Mouse (Mus musculus) limb, embryonic 11.5 days (tissue): ENCODE measurements around the gene Neurl4. TPM values are rescaled to one million over a fixed set of nuclear protein-coding genes. Genes with fewer than 3 reads are reported as not detected.
"Not testable (repeated sequence)": the region's sequence is repeated elsewhere in the genome, so short reads cannot be mapped to it uniquely, and the experiment has no call there.

Source experiments
- ATAC-seq: fragments of 200-750 bp; cut with Nextera tagmentation; 2 replicates; pipeline ENCODE4 v1.8.0; 2017; ENCODE audit warnings: low read depth; ENCODE audit not compliant: insufficient number of reproducible peaks, low FRiP score, low TSS enrichment
- DNase-seq: peaks from one replicate; pipeline ENCODE4 v3.0.0-alpha.2; 2015; ENCODE audit warnings: low spot score
- H3K27ac ChIP-seq: fragments of 300-500 bp; sonication (generic); replicated peaks from 2 replicates; pipeline ENCODE4 v1.5.1; 2014; ENCODE audit warnings: low read depth, mild to moderate bottlenecking, low read length
- H3K27me3 ChIP-seq: fragments of 300-500 bp; sonication (generic); 2 replicates; pipeline ENCODE4 v1.6.1; 2014; ENCODE audit warnings: mild to moderate bottlenecking, low read length, mixed read lengths; ENCODE audit not compliant: control insufficient read depth, insufficient read depth
- H3K36me3 ChIP-seq: fragments of 300-500 bp; sonication (generic); 2 replicates; pipeline ENCODE4 v1.6.1; 2014; ENCODE audit warnings: mild to moderate bottlenecking, low read length, moderate library complexity, mixed read lengths; ENCODE audit not compliant: control insufficient read depth, insufficient read depth
- H3K4me1 ChIP-seq: fragments of 300-500 bp; sonication (generic); 2 replicates; pipeline ENCODE4 v1.6.1; 2014; ENCODE audit warnings: low read length, mixed read lengths; ENCODE audit not compliant: control insufficient read depth, insufficient read depth
- H3K4me2 ChIP-seq: fragments of 300-500 bp; sonication (generic); 2 replicates; pipeline ENCODE4 v1.6.1; 2014; ENCODE audit warnings: low read depth, mild to moderate bottlenecking, moderate library complexity; ENCODE audit not compliant: severe bottlenecking
- H3K4me3 ChIP-seq: fragments of 300-500 bp; sonication (generic); 2 replicates; pipeline ENCODE4 v1.5.1; 2014; ENCODE audit warnings: low read depth, low read length
- H3K9ac ChIP-seq: fragments of 300-500 bp; sonication (generic); 2 replicates; pipeline ENCODE4 v1.6.1; 2014; ENCODE audit warnings: mild to moderate bottlenecking, low read length
- H3K9me3 ChIP-seq: fragments of 300-500 bp; sonication (generic); 2 replicates; pipeline ENCODE4 v1.6.1; 2016; ENCODE audit warnings: low read length; ENCODE audit not compliant: control insufficient read depth
- WGBS: fragments of 180-500 bp; shearing (Covaris S2); extraction: QIAGEN DNeasy Blood & Tissue Kit; methylation state at CpG from one replicate; pipeline ENCODE4 v1.1.7; 2014; 5-methylcytosine and 5-hydroxymethylcytosine counted together
- microRNA-seq: library from miRNA; unstranded; fragments of <30 nt; microRNA quantifications from one replicate; pipeline ENCODE4, GENCODE M21; 2016
- polyA plus RNA-seq: library from polyadenylated mRNA; unstranded; fragments of >200 nt; fragmentation: Nextera tagmentation; extraction: Ambion mirVana; gene quantifications from 2 replicates; pipeline ENCODE4 v1.2.1, GENCODE M21; 2014

The Neurl4 gene
- polyA plus RNA-seq, 1 experiment from 2014 or later, result 15.5 TPM

DNA sequence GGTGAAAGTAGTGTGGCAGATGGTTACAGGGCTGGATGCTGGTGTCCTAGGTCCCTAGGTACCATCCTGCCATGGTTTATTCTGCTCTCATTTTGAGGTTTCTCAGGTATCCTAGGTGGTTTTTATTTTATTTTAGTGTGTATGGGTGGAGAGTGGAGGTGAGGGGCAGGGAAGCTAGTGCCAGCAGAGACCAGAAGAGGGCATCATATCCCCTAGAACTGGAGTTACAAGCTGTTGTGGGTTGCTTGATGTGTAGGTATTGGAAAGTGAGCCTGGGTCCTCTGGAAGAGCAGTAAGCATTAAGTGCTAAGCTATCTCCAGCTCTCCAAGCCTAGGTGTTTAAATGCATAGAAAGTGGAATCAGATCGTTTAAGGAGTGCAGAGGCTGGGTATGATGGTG, 51.4 kb downstream of the Neurl4 start:
- DNase-seq (no peak), ATAC-seq (no peak)
- no peaks in the 10 kb centered on the region for H3K27me3 ChIP-seq

DNA sequence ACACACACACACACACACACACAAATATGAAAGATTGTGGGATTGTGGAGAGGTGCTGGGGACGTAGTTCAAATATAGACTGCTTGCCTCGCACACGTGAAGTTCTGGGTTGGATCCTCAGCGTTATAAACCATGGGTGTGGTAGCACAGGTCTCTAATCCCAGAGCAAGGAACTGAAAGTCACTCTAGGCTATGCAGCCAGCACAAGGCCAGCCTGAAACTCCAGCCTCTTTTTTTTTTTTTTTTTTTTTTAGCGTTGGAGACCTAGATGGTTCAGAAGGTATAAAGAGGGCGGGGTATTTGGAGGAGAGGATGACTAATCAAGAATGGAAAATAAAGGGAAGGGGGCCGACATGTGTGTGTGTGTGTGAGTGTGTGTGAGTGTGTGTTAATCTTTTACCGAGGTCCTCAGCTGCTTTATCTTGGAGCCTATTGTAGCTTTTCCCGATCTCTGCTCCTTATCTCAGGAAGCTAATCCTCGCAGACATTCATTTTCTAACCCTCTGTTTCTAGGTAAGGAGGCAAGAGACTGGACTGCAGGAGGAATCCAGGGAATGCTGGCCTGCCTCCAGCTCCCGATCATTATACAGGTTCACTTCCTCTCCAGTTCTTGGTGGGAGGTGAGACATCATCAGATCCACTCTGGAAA, 52.5 kb downstream of the Neurl4 start:
- 78% methylated on average over 11 of the region's 11 CpGs for WGBS

More for the DNA sequence above, 51.4 kb downstream of the Neurl4 start:
- Histone ChIP-seq H3K9me3 (no peaks in the 10 kb centered on the region), H3K9ac (no peak overlapping the region), H3K36me3 (no peaks in the 10 kb centered on the region), H3K4me3 (no peak overlapping the region), H3K4me2 (no peak overlapping the region), H3K27ac (no peak overlapping the region), H3K4me1 (peaks cover 3% of the 10 kb centered on the region; the same call in 1 of the 2 replicates)
- 63% methylated on average over 1 of the region's 1 CpGs for WGBS

DNA sequence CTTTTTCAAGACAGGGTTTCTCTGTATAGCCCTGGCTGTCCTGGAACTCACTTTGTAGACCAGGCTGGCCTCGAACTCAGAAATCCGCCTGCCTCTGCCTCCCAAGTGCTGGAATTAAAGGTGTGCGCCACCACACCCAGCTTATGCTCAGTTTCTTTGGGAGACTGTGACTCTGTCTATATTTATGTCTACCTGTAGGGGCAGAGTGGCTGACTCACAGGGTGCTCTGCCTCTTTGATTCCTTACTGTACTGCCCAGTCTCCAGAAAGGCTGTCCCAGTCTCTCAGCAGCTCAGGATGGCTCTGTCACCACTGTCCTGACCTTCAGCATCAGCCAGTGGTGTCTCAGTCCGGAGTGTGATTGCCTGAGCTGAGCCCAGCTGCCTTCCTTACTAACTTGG, 54.7 kb downstream of the Neurl4 start:
- DNase-seq, H3K27me3 ChIP-seq, H3K4me3 ChIP-seq, H3K4me1 ChIP-seq, H3K36me3 ChIP-seq, H3K27ac ChIP-seq, ATAC-seq, H3K4me2 ChIP-seq, H3K9ac ChIP-seq, H3K9me3 ChIP-seq: not testable (repeated sequence)
- WGBS, result 77% methylated on average over 3 of the region's 4 CpGs

More for the DNA sequence above, 52.5 kb downstream of the Neurl4 start:
- Histone ChIP-seq H3K4me3 (no peak overlapping the region), H3K27me3 (no peaks in the 10 kb centered on the region), H3K4me2 (no peak overlapping the region), H3K9me3 (no peaks in the 10 kb centered on the region), H3K9ac (no peak overlapping the region), H3K36me3 (no peaks in the 10 kb centered on the region), H3K4me1 (no peaks in the 10 kb centered on the region), H3K27ac (no peak overlapping the region)
- DNase-seq, result no peak
- ATAC-seq, result no peak

DNA sequence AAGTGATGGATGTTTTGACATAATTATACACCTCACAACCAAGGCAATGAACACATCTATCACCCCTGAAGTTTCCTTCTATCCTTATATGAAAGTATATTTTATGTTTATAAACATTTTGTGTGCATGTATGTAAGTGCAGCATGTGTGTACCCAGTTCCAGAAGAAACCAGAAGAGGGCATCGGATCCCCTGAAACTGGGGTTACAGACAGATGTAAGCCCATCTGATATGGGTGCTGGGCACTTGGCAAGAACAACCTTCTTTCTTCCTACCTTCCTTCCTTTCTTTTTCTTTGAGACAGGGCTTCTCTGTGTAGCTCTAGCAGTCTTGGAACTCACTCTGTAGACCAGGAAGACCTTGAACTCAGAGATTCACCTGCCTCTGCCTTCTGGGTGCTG, 55.3 kb downstream of the Neurl4 start:
- Histone ChIP-seq H3K9ac (no peak overlapping the region), H3K27me3 (no peaks in the 10 kb centered on the region), H3K27ac (no peak overlapping the region), H3K4me3 (no peak overlapping the region), H3K9me3 (no peaks in the 10 kb centered on the region), H3K4me2 (no peak overlapping the region), H3K36me3 (no peaks in the 10 kb centered on the region), H3K4me1 (no peaks in the 10 kb centered on the region)
- no peak for ATAC-seq
- no peak for DNase-seq
- 71% methylated on average over 1 of the region's 1 CpGs for WGBS

DNA sequence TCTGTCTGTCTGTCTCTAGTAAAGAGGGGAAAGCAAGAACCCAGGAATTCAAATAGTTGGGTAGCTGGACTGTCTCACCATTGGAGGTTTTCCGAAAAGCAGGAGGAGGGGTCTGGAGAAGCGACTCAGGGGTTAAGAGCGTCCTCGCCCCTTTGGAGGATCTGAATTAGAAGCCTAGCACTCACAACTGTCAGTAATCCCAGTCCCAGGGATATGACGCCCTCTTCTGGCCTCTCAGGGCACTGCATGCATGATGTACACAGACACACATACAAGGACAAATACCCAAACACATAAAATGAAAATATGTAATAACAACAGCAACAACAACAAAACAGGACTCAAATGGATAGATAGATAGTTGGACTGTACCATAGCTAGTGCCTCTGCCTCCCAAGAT, 59.7 kb downstream of the Neurl4 start:
- Histone ChIP-seq H3K4me1 (no peaks in the 10 kb centered on the region), H3K4me3 (no peak overlapping the region), H3K9me3 (no peaks in the 10 kb centered on the region), H3K9ac (no peak overlapping the region), H3K27me3 (peaks cover 30% of the 10 kb centered on the region), H3K4me2 (no peak overlapping the region), H3K27ac (no peak overlapping the region), H3K36me3 (no peaks in the 10 kb centered on the region)
- WGBS, result 31% methylated on average over 5 of the region's 5 CpGs
- no peak for ATAC-seq
- DNase-seq, result no peak

DNA sequence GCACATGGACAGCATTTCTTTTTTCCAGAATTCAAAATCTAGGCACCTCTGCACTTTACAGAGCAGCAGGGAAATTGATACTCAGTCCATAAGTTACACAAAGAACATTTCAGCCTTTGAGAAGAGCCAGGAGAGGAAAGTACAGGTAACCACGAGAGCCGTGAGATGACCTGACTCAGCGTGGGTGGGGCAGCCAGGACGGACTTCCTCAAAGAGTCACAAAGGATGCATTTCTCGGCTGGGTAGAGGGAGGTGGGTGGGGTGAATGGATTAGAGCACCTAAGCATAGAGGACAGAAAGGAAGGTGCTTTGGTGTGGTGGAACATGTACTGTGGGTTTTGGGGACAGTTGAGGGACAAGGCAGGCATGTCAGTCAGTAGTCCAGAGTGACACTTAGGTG, 61.0 kb downstream of the Neurl4 start:
- WGBS, result 44% methylated on average over 5 of the region's 5 CpGs
- Histone ChIP-seq H3K4me2 (no peak overlapping the region), H3K4me1 (no peaks in the 10 kb centered on the region; the same call in 1 of the 2 replicates), H3K27ac (no peak overlapping the region), H3K9me3 (no peaks in the 10 kb centered on the region), H3K36me3 (no peaks in the 10 kb centered on the region), H3K4me3 (no peak overlapping the region), H3K27me3 (peaks cover 42% of the 10 kb centered on the region), H3K9ac (no peak overlapping the region)
- no peak for DNase-seq
- ATAC-seq, result no peak

Small RNA genes within 50 kb of the gene (microRNA-seq; reads per million reads assigned to microRNA genes)
- gene Mir6924, result not detected

Other genes starting within 250 kb of the Neurl4 start
- 0.17 TPM in 1 of 2 replicates, not detected in the other for gene Sox15, start 245.8 kb upstream of the Neurl4 start, polyA plus RNA-seq
- gene Mpdu1, start 238.4 kb upstream of the Neurl4 start, polyA plus RNA-seq, result 21.0 and 41.0 TPM in 2 replicates
- 3.4 and 4.5 TPM in 2 replicates for gene Cd68, start 234.9 kb upstream of the Neurl4 start, polyA plus RNA-seq
- 759 and 892 TPM in 2 replicates for gene Eif4a1, start 228.6 kb upstream of the Neurl4 start, polyA plus RNA-seq
- 125 and 127 TPM in 2 replicates for gene Senp3, start 219.0 kb upstream of the Neurl4 start, polyA plus RNA-seq
- not detected in 2 replicates for gene Tnfsf13, start 215.3 kb upstream of the Neurl4 start, polyA plus RNA-seq
- 2.6 and 3.3 TPM in 2 replicates for gene Tnfsf12, start 205.2 kb upstream of the Neurl4 start, polyA plus RNA-seq
- 1.1 and 1.3 TPM in 2 replicates for gene Tnfsfm13, start 205.0 kb upstream of the Neurl4 start, polyA plus RNA-seq
- 64.0 and 78.3 TPM in 2 replicates for gene Polr2a, start 142.4 kb upstream of the Neurl4 start, polyA plus RNA-seq
- gene Slc35g3, start 139.1 kb upstream of the Neurl4 start, polyA plus RNA-seq, result 0.09 TPM in 1 of 2 replicates, not detected in the other
- 0.96 and 1.1 TPM in 2 replicates for gene Zbtb4, start 135.2 kb upstream of the Neurl4 start, polyA plus RNA-seq
- gene Chrnb1, start 105.1 kb upstream of the Neurl4 start, polyA plus RNA-seq, result 4.3 and 4.4 TPM in 2 replicates
- 0.36 and 0.67 TPM in 2 replicates for gene Fgf11, start 99.2 kb upstream of the Neurl4 start, polyA plus RNA-seq
- gene Tmem102, start 95.4 kb upstream of the Neurl4 start, polyA plus RNA-seq, result 1.8 and 2.0 TPM in 2 replicates
- gene Gm39566, start 85.8 kb upstream of the Neurl4 start, polyA plus RNA-seq, result not detected in 2 replicates
- not detected in 2 replicates for gene Spem2, start 82.6 kb upstream of the Neurl4 start, polyA plus RNA-seq
- 0.15 and 0.18 TPM in 2 replicates for gene Spem1, start 78.9 kb upstream of the Neurl4 start, polyA plus RNA-seq
- 5.8 and 6.2 TPM in 2 replicates for gene Nlgn2, start 63.3 kb upstream of the Neurl4 start, polyA plus RNA-seq
- 285 and 304 TPM in 2 replicates for gene Tmem256, start 62.6 kb upstream of the Neurl4 start, polyA plus RNA-seq
- gene Plscr3, start 54.7 kb upstream of the Neurl4 start, polyA plus RNA-seq, result 115 TPM in 2 replicates
- 0.89 and 1.2 TPM in 2 replicates for gene Tnk1, start 42.3 kb upstream of the Neurl4 start, polyA plus RNA-seq
- gene Tmem95, start 23.1 kb upstream of the Neurl4 start, polyA plus RNA-seq, result not detected in 2 replicates
- 3.7 and 4.3 TPM in 2 replicates for gene Kctd11, start 19.7 kb upstream of the Neurl4 start, polyA plus RNA-seq
- 0.72 and 0.78 TPM in 2 replicates for gene Acap1, start 5.5 kb upstream of the Neurl4 start, polyA plus RNA-seq
- 24.8 and 26.5 TPM in 2 replicates for gene 2810408A11Rik, start 85 bp upstream of the Neurl4 start, polyA plus RNA-seq
- gene Gps2, start 12.8 kb downstream of the Neurl4 start, polyA plus RNA-seq, result 90.8 and 94.0 TPM in 2 replicates
- 2,284 and 2,370 TPM in 2 replicates for gene Eif5a, start 20.9 kb downstream of the Neurl4 start, polyA plus RNA-seq
- 11.2 and 11.3 TPM in 2 replicates for gene Ybx2, start 34.7 kb downstream of the Neurl4 start, polyA plus RNA-seq
- gene Slc2a4, start 47.1 kb downstream of the Neurl4 start, polyA plus RNA-seq, result 21.0 and 22.7 TPM in 2 replicates
- 12.7 and 13.2 TPM in 2 replicates for gene Cldn7, start 63.7 kb downstream of the Neurl4 start, polyA plus RNA-seq
- 22.8 and 27.6 TPM in 2 replicates for gene Ctdnep1, start 80.1 kb downstream of the Neurl4 start, polyA plus RNA-seq
- 148 and 151 TPM in 2 replicates for gene Elp5, start 81.4 kb downstream of the Neurl4 start, polyA plus RNA-seq
- gene Gabarap, start 90.1 kb downstream of the Neurl4 start, polyA plus RNA-seq, result 397 and 432 TPM in 2 replicates
- gene Phf23, start 94.7 kb downstream of the Neurl4 start, polyA plus RNA-seq, result 56.1 and 64.9 TPM in 2 replicates
- gene Dvl2, start 99.5 kb downstream of the Neurl4 start, polyA plus RNA-seq, result 47.3 and 52.0 TPM in 2 replicates
- gene Acadvl, start 114.3 kb downstream of the Neurl4 start, polyA plus RNA-seq, result 52.9 and 53.5 TPM in 2 replicates
- gene Dlg4, start 115.9 kb downstream of the Neurl4 start, polyA plus RNA-seq, result 10.0 and 10.8 TPM in 2 replicates
- gene Asgr1, start 153.0 kb downstream of the Neurl4 start, polyA plus RNA-seq, result 1.0 and 1.6 TPM in 2 replicates
- not detected in 2 replicates for gene Asgr2, start 191.6 kb downstream of the Neurl4 start, polyA plus RNA-seq
- gene Mgl2, start 229.3 kb downstream of the Neurl4 start, polyA plus RNA-seq, result 0.21 TPM in 1 of 2 replicates, not detected in the other